Mouse (Mus musculus) liver, postnatal 0 days (tissue): ENCODE data around the gene Gigyf2. TPM values are rescaled to one million over a fixed set of nuclear protein-coding genes. Genes with fewer than 3 reads are reported as not detected.
A peak's percentile ranks its signal among the peaks of the same experiment; 100 is the strongest.

Experiments
- ATAC-seq: fragments of 200-750 bp; cut with Nextera tagmentation; 2 replicates; pipeline ENCODE4 v1.8.0; 2017; ENCODE audit warnings: mild to moderate bottlenecking, moderate library complexity
- DNase-seq: peaks from one replicate; pipeline ENCODE4 v3.0.0-alpha.2; 2016
- H3K27ac ChIP-seq: fragments of 300-500 bp; sonication (generic); 2 replicates; pipeline ENCODE4 v1.5.1; 2014; ENCODE audit warnings: antibody characterized with exemption, moderate library complexity, mild to moderate bottlenecking, low read depth
- H3K27me3 ChIP-seq: fragments of 300-500 bp; sonication (generic); 2 replicates; pipeline ENCODE4 v1.6.1; 2014; ENCODE audit warnings: low read length, control low read depth, mixed read lengths; ENCODE audit not compliant: insufficient read depth
- H3K36me3 ChIP-seq: fragments of 300-500 bp; sonication (generic); replicated peaks from 2 replicates; pipeline ENCODE4 v1.6.1; 2014; ENCODE audit warnings: mild to moderate bottlenecking, control low read depth, low read length, moderate library complexity, mixed read lengths; ENCODE audit not compliant: insufficient read depth
- H3K4me1 ChIP-seq: fragments of 300-500 bp; sonication (generic); 2 replicates; pipeline ENCODE4 v1.6.1; 2014; ENCODE audit warnings: antibody characterized with exemption, mild to moderate bottlenecking, control low read depth; ENCODE audit not compliant: insufficient read depth
- H3K4me2 ChIP-seq: fragments of 300-500 bp; sonication (generic); 2 replicates; pipeline ENCODE4 v1.6.1; 2014; ENCODE audit warnings: low read depth, mild to moderate bottlenecking, low read length, moderate library complexity, mixed read lengths
- H3K4me3 ChIP-seq: fragments of 300-500 bp; sonication (generic); 2 replicates; pipeline ENCODE4 v1.5.1; 2014; ENCODE audit warnings: low read depth, low read length
- H3K9ac ChIP-seq: fragments of 300-500 bp; sonication (generic); replicated peaks from 2 replicates; pipeline ENCODE4 v1.6.1; 2014; ENCODE audit warnings: mild to moderate bottlenecking, moderate library complexity
- H3K9me3 ChIP-seq: fragments of 300-500 bp; sonication (generic); 2 replicates; pipeline ENCODE4 v1.6.1; 2016; ENCODE audit warnings: mild to moderate bottlenecking, control low read depth, low read length, mixed read lengths
- CTCF ChIP-seq: sonication (generic); IDR thresholded peaks from 2 replicates; pipeline ENCODE4 v1.5.1; 2016; ENCODE audit warnings: antibody characterized with exemption, low read depth
- EP300 ChIP-seq: IDR thresholded peaks from 2 replicates; pipeline ENCODE4 v1.6.1; 2016; ENCODE audit warnings: antibody characterized with exemption, low read depth, mild to moderate bottlenecking
- WGBS: fragments of 180-500 bp; shearing (Covaris S2); extraction: QIAGEN DNeasy Blood & Tissue Kit; methylation state at CpG from one replicate; pipeline ENCODE4 v1.1.7; 2014; ENCODE audit not compliant: insufficient replicate concordance; 5-methylcytosine and 5-hydroxymethylcytosine counted together
- polyA plus RNA-seq: library from polyadenylated mRNA; unstranded; fragments of >200 nt; fragmentation: Nextera tagmentation; extraction: Ambion mirVana; gene quantifications from 2 replicates; pipeline ENCODE4 v1.2.1, GENCODE M21; 2015

Gigyf2 gene
- polyA plus RNA-seq, 1 experiment from 2014 or later: 13.3 TPM

DNA sequence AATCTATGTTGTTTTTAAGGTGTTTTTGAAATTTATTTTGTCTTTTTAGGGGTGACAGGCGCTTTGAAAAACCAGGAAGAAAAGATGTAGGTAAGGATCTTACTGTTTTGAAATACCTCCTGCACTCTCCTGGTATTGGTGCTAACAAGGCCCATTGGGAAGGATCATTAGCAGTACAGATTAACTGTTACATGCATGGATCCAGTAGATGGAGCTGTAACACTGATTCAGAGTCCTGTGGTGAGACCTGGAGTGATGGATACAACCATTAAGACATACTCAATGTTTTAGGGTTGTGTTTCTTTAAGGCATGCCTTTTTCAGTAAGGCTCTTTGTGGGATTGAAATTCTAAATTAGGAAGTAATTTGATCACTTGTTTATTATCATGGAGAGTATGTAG lies 53.1 kb downstream of the Gigyf2 start:
- DNase-seq: no peak
- Histone ChIP-seq H3K27me3 (no peaks in the 10 kb centered on the region), H3K9me3 (no peaks in the 10 kb centered on the region), H3K4me2 (no peak overlapping the region), H3K27ac (no peak overlapping the region), H3K36me3 (peaks cover 41% of the 10 kb centered on the region), H3K4me1 (peaks cover 4% of the 10 kb centered on the region; the same call in 1 of the 2 replicates), H3K4me3 (no peak overlapping the region), H3K9ac (no peak overlapping the region)
- WGBS: 90% methylated on average over 1 of the region's 1 CpGs
- TF ChIP-seq CTCF (peak; percentile 55), EP300 (no peak)
- no peak for ATAC-seq

DNA sequence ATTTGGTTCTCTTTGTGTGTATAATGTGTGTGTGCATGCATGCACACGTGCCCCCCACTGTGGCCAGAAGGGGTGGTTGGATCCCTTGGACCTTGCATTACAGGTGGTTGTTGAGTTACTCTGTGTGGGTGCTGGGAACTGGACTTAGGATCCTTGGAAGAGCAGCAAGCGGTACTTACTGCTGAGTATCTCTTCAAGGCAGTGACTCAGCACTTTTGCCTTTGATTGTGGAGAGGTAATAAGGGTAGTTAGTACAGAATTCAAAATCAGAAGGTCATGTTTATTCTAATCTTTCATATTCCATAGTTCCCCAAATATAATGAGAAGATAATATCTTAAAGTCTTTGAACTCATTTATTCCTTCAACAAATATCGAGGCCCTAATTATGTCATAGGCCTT lies 54.4 kb downstream of the Gigyf2 start:
- Histone ChIP-seq H3K36me3 (peaks cover 36% of the 10 kb centered on the region), H3K9ac (no peak overlapping the region), H3K27me3 (no peaks in the 10 kb centered on the region), H3K27ac (no peak overlapping the region), H3K4me1 (peaks cover 4% of the 10 kb centered on the region; the same call in 1 of the 2 replicates), H3K4me2 (no peak overlapping the region), H3K4me3 (no peak overlapping the region), H3K9me3 (no peaks in the 10 kb centered on the region)
- WGBS: 78% methylated on average over 3 of the region's 3 CpGs
- TF ChIP-seq CTCF (no peak), EP300 (no peak)
- DNase-seq: no peak
- ATAC-seq: no peak

DNA sequence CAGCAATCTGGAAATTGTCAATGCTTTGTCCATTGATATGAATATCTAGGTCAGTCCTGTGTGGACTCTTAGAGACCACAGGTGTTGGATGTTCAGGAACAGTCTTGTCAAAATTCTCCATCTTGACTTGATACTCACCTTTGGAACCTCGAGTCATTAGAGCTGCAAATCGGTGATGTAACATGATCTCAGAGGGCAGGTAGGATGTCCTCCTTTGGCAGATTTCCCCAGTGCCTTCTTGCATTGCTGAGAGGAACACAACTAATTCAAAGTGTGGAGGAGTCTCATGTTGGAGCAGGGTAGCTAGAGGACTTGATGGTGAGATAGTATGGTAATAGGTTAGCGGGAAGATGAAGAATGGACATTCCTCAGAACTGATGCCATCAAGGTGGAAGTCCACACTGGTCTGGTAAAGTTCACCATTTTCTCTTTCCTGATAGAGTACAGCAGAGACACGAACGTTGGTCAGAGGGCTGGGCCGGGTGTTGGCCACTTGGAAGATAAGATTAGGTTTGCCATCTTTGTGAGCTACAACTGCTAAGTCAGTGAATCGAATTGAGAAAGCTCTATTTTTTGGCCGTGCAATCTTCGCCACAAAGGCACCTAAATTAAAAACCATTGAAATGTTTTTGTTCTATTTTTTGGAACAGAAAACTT lies 59.8 kb downstream of the Gigyf2 start:
- no peak for ATAC-seq
- Histone ChIP-seq H3K4me1 (no peaks in the 10 kb centered on the region), H3K9me3 (no peaks in the 10 kb centered on the region), H3K4me2 (no peak overlapping the region), H3K36me3 (peaks cover 35% of the 10 kb centered on the region), H3K27ac (no peak overlapping the region), H3K9ac (no peak overlapping the region), H3K4me3 (no peak overlapping the region), H3K27me3 (no peaks in the 10 kb centered on the region)
- WGBS: 70% methylated on average over 9 of the region's 9 CpGs
- TF ChIP-seq CTCF: no peak
- TF ChIP-seq EP300: no peak
- no peak for DNase-seq

DNA sequence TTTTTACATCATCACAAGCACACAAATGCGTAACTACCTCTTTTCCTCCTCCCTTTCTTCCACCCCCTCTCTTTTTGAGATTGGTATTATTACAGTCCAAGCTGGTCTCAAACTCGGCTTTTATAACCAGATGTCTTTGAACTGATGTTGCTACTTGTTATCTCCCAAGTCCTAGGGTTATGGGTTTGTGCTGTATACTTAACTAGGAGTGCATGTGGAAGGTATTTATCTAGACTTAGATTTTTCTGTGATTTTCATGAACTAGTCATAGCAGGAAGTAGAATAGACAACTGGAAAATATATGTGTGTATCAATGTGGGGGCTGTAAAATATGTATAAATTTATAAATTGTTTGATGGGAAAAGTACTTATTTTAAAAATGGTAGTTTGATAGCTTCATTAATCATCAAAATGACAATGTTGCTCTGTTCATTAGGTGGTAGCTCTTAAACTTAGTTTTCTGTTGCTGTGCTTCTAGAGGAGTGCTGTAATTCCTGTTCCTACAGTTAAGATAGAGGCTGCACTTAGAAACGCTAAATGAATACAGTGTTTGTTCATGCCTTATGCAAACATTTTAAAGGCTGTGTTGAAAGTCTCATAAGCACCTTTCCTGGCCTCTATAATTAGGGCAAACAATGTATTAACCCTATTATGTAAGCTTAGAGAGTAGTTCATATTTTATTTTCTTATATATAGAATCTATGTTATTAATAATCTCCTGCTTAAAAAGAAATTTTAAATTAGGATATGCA lies 66.8 kb downstream of the Gigyf2 start:
- H3K27me3 ChIP-seq: no peaks in the 10 kb centered on the region
- no peak overlapping the region for H3K4me2 ChIP-seq
- ATAC-seq: no peak

DNA sequence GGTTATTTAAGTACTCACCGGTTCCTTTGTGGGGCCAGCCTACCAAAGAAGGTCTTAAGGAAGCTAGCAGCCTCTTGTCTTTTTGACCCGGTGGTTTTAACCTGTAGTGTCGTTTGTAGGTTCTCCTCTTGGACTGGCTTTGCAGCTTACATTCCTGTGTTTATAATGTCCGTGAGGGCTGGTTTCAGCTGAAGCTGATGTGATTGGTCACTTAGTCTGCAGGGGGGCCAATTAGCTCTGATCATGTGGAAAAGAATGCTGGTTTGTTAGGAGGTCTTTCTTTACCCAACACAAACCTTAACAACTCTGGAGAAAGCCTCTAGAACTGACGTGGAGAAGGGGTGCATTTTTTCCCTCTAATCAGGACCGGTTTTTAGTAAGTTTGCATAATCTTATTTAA lies 67.8 kb downstream of the Gigyf2 start, which contains the start of gene Kcnj13:
Gene Kcnj13, minus strand, starts transcription at position 136 of the 400 bp plus-strand sequence.
- no peaks in the 10 kb centered on the region for H3K27me3 ChIP-seq
- H3K4me2 ChIP-seq: no peak within 1 kb of the TSS
- ATAC-seq: no peak
- peaks cover 3% of the 10 kb centered on the region; the same call in 1 of the 2 replicates for H3K4me1 ChIP-seq
- TF ChIP-seq EP300 (no peak), CTCF (no peak)
- H3K9me3 ChIP-seq: no peaks in the 10 kb centered on the region
- H3K27ac ChIP-seq: no peak within 1 kb of the TSS
- no peak within 1 kb of the TSS for H3K4me3 ChIP-seq
- DNase-seq: no peak
- no peak within 1 kb of the TSS for H3K9ac ChIP-seq
- H3K36me3 ChIP-seq: peaks cover 10% of the 10 kb centered on the region; the same call in 1 of the 2 replicates
- 70% methylated on average over 6 of the region's 6 CpGs for WGBS

More for the DNA sequence above, 66.8 kb downstream of the Gigyf2 start:
- Histone ChIP-seq H3K9me3 (no peaks in the 10 kb centered on the region), H3K4me3 (no peak overlapping the region), H3K4me1 (peaks cover 3% of the 10 kb centered on the region; the same call in 1 of the 2 replicates), H3K9ac (no peak overlapping the region), H3K27ac (no peak overlapping the region), H3K36me3 (peaks cover 10% of the 10 kb centered on the region)
- 80% methylated on average over 3 of the region's 3 CpGs for WGBS
- no peak for TF ChIP-seq CTCF
- no peak for TF ChIP-seq EP300
- no peak for DNase-seq

DNA sequence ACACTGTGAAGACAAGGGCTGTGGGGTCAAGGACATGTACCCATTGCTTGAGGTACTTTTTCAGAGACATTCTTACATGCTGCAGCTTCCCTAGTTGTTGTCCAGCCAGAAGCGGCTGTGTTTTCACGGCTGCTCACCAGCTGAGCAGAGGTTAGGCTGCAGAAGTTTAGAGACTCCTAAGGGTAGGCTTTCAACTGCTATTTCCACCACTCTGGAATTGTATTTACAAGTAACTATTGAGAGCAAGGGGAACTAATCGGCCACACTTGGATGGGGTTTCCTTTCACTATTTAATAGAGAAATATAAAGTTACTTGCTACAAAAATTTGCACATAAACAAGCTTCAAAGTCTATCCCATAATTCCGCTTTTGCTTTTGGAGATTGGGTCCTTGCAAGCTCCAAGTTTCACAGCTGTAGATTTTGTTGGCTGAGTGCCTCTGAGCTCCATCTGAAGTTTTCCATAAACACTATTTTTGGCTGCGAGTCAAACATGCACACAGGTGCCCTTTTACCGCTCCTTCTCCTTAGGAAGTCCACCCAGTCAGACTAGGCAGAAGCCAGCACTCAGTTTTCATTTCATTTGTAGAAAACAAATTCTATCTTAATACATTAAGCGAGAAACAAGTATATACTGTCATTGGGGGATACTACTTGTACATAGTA lies 70.3 kb downstream of the Gigyf2 start:
- H3K27me3 ChIP-seq: no peaks in the 10 kb centered on the region
- no peak overlapping the region for H3K4me2 ChIP-seq
- no peaks in the 10 kb centered on the region for H3K9me3 ChIP-seq
- WGBS: 83% methylated on average over 7 of the region's 7 CpGs
- TF ChIP-seq CTCF (no peak), EP300 (no peak)
- no peak overlapping the region for H3K9ac ChIP-seq
- H3K4me1 ChIP-seq: peaks cover 3% of the 10 kb centered on the region; the same call in 1 of the 2 replicates
- peaks cover 4% of the 10 kb centered on the region; the same call in 1 of the 2 replicates for H3K36me3 ChIP-seq
- no peak overlapping the region for H3K4me3 ChIP-seq
- no peak overlapping the region for H3K27ac ChIP-seq
- DNase-seq (no peak), ATAC-seq (no peak)
